Mouse (Mus musculus): ENCODE measurements around the gene E130218I03Rik. TPM values are rescaled to one million over a fixed set of nuclear protein-coding genes. Genes with fewer than 3 reads are reported as not detected.

Gene E130218I03Rik
- polyA plus RNA-seq, 1 experiment from 2014 or later: 0.21 TPM

DNA sequence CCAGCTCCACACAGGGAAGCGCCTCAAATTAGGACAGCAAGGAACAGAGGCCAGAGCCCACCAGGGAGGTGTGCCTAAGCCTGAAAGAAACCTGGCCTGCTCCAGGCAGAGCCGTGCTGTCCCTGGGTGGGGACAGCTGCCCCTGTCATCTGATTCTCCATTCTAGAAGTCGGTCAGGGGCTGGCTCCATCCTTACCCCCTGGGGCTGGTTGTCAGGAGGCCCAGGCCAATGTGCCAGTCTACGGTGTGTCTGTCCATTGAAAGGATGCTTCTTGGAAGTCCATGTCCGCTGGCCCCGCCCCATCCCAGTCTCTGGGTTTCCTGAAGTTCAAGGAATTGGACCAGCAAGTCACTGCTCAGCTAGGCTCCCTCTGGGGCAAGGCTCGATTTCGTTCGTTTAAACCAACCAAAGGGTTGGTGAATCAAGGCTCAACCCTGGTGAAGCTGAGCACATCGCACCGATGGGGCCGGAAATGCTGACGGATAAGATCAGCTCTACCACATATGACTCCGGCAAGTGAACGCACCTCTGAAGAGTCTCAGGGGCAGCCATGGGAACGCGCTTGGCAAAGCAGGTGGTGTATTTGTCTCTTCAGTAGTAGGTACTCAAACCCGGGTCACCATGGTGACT is 49.7 kb downstream of the E130218I03Rik start:
- Histone ChIP-seq H3K27ac (replicated peaks) (no peak overlapping the region), H3K4me3 (ENCODE audit: low read depth, low read length) (no peak overlapping the region), H3K27me3 (ENCODE audit: control insufficient read depth, insufficient read depth, low read length) (no peaks in the 10 kb centered on the region), H3K36me3 (ENCODE audit: control insufficient read depth, insufficient read depth, low read length) (no peaks in the 10 kb centered on the region), H3K9me3 (ENCODE audit: control insufficient read depth, low read length) (no peaks in the 10 kb centered on the region), H3K9ac (ENCODE audit: low read length) (no peak overlapping the region), H3K4me1 (replicated peaks; ENCODE audit: control insufficient read depth, insufficient read depth) (0 out of 2 replicates have a peak, but pooled peaks cover 3% of the 10 kb centered on the region), H3K4me2 (replicated peaks; ENCODE audit: low read depth) (no peak overlapping the region)
- ATAC-seq (ENCODE audit: low FRiP score, low TSS enrichment) (no peak), DNase-seq (ENCODE audit: low spot score) (no peak)
- 69% methylated on average over 18 of the region's 18 CpGs for WGBS
- TF ChIP-seq EP300 (optimal IDR thresholded peaks at IDR 0.05) (no peak), CTCF (IDR thresholded peaks at IDR 0.05; ENCODE audit: low read depth) (no peak)

DNA sequence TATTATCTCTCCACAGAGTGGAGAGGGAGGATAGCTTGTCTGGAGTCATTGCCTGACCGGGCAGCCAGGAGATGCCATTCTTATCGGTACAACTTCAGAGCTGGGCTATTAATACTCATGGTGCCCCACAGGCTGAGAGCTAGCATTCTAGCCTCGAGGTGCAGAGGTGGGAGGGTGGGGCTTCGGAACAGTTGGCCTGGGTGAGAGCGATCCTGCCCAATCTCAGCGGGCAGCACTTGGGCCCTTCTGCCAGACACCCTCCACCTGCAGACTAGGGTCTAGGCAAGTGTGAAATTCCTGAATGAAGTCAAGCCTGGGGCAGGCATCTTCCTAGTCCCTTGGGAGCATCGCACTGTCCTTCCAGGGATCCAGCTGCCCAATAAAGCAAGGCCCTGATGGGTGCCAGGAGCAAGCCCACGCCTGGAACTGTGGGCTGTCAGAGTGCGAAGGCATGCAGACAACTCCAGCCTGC is 50.3 kb downstream of the E130218I03Rik start:
- TF ChIP-seq EP300 (optimal IDR thresholded peaks at IDR 0.05) (no peak), CTCF (IDR thresholded peaks at IDR 0.05; ENCODE audit: low read depth) (no peak)
- Histone ChIP-seq H3K4me1 (replicated peaks; ENCODE audit: control insufficient read depth, insufficient read depth) (0 out of 2 replicates have a peak, but pooled peaks cover 1% of the 10 kb centered on the region), H3K27ac (replicated peaks) (no peak overlapping the region), H3K9me3 (ENCODE audit: control insufficient read depth, low read length) (no peaks in the 10 kb centered on the region), H3K27me3 (ENCODE audit: control insufficient read depth, insufficient read depth, low read length) (no peaks in the 10 kb centered on the region), H3K4me2 (replicated peaks; ENCODE audit: low read depth) (no peak overlapping the region), H3K4me3 (ENCODE audit: low read depth, low read length) (no peak overlapping the region), H3K36me3 (ENCODE audit: control insufficient read depth, insufficient read depth, low read length) (no peaks in the 10 kb centered on the region), H3K9ac (ENCODE audit: low read length) (no peak overlapping the region)
- DNase-seq (ENCODE audit: low spot score) (no peak), ATAC-seq (ENCODE audit: low FRiP score, low TSS enrichment) (no peak)
- 55% methylated on average over 9 of the region's 9 CpGs for WGBS

Other genes with a start within 250 kb of the E130218I03Rik start
- 23.1 TPM in 2 replicates for gene Dhdds, start 242.7 kb upstream of the E130218I03Rik start, polyA plus RNA-seq (2015; fragmentation: Nextera tagmentation; extraction: Ambion mirVana)
- gene Lin28a, start 224.8 kb upstream of the E130218I03Rik start, polyA plus RNA-seq (2015; fragmentation: Nextera tagmentation; extraction: Ambion mirVana): not detected in 2 replicates
- not detected in 2 replicates for gene Zfp683, start 189.8 kb upstream of the E130218I03Rik start, polyA plus RNA-seq (2015; fragmentation: Nextera tagmentation; extraction: Ambion mirVana)
- 15.6 and 21.6 TPM in 2 replicates for gene Crybg2, start 182.8 kb upstream of the E130218I03Rik start, polyA plus RNA-seq (2015; fragmentation: Nextera tagmentation; extraction: Ambion mirVana)
- gene Cd52, start 148.6 kb upstream of the E130218I03Rik start, polyA plus RNA-seq (2015; fragmentation: Nextera tagmentation; extraction: Ambion mirVana): 18.0 and 20.3 TPM in 2 replicates
- gene Ubxn11, start 141.1 kb upstream of the E130218I03Rik start, polyA plus RNA-seq (2015; fragmentation: Nextera tagmentation; extraction: Ambion mirVana): 1.3 TPM in 2 replicates
- 522 and 533 TPM in 2 replicates for gene Sh3bgrl3, start 114.9 kb upstream of the E130218I03Rik start, polyA plus RNA-seq (2015; fragmentation: Nextera tagmentation; extraction: Ambion mirVana)
- 87.6 and 102 TPM in 2 replicates for gene Cep85, start 56.5 kb upstream of the E130218I03Rik start, polyA plus RNA-seq (2015; fragmentation: Nextera tagmentation; extraction: Ambion mirVana)
- gene Gm7534, start 40.7 kb upstream of the E130218I03Rik start, polyA plus RNA-seq (2015; fragmentation: Nextera tagmentation; extraction: Ambion mirVana): not detected in 2 replicates
- 0.11 and 0.19 TPM in 2 replicates for gene Catsper4, start 16.3 kb upstream of the E130218I03Rik start, polyA plus RNA-seq (2015; fragmentation: Nextera tagmentation; extraction: Ambion mirVana)
- 9.4 and 9.5 TPM in 2 replicates for gene Cnksr1, start 5.3 kb upstream of the E130218I03Rik start, polyA plus RNA-seq (2015; fragmentation: Nextera tagmentation; extraction: Ambion mirVana)
- gene Zfp593, start 1.9 kb downstream of the E130218I03Rik start, polyA plus RNA-seq (2015; fragmentation: Nextera tagmentation; extraction: Ambion mirVana): 12.1 and 12.6 TPM in 2 replicates
- gene Gm30191, start 3.3 kb downstream of the E130218I03Rik start, polyA plus RNA-seq (2015; fragmentation: Nextera tagmentation; extraction: Ambion mirVana): not detected in 2 replicates
- 3.7 and 4.2 TPM in 2 replicates for gene Grrp1, start 10.4 kb downstream of the E130218I03Rik start, polyA plus RNA-seq (2015; fragmentation: Nextera tagmentation; extraction: Ambion mirVana)
- gene Pdik1l, start 44.2 kb downstream of the E130218I03Rik start, polyA plus RNA-seq (2015; fragmentation: Nextera tagmentation; extraction: Ambion mirVana): 8.3 and 8.4 TPM in 2 replicates
- 0.07 and 0.13 TPM in 2 replicates for gene Trim63, start 71.5 kb downstream of the E130218I03Rik start, polyA plus RNA-seq (2015; fragmentation: Nextera tagmentation; extraction: Ambion mirVana)
- 0.06 and 0.07 TPM in 2 replicates for gene Slc30a2, start 99.5 kb downstream of the E130218I03Rik start, polyA plus RNA-seq (2015; fragmentation: Nextera tagmentation; extraction: Ambion mirVana)
- 1.8 and 2.1 TPM in 2 replicates for gene Extl1, start 140.2 kb downstream of the E130218I03Rik start, polyA plus RNA-seq (2015; fragmentation: Nextera tagmentation; extraction: Ambion mirVana)
- gene Pafah2, start 152.7 kb downstream of the E130218I03Rik start, polyA plus RNA-seq (2015; fragmentation: Nextera tagmentation; extraction: Ambion mirVana): 16.8 and 17.1 TPM in 2 replicates
- 358 and 380 TPM in 2 replicates for gene Stmn1, start 224.7 kb downstream of the E130218I03Rik start, polyA plus RNA-seq (2015; fragmentation: Nextera tagmentation; extraction: Ambion mirVana)

All from stomach, postnatal 0 days (tissue).